Mouse (Mus musculus): ENCODE measurements around the gene A1bg. TPM values are rescaled to one million over a fixed set of nuclear protein-coding genes. Genes with fewer than 3 reads are reported as not detected.

Gene A1bg
- under 1 TPM in 1 of 2 experiments, not detected in 1; 0.43 TPM for total RNA-seq (2021)
- long read RNA-seq, experiment 1, result 0 reads
- long read RNA-seq, experiment 2, result 0 reads

GRCm38 (mm10) chr15:60922912-60923311, at the start of gene A1bg:
Gene A1bg (minus strand): TSS chr15:60923012.
- no peak for DNase-seq (ENCODE audit: low spot score in 2 of 2)

- no peak for DNase-seq (ENCODE audit: low spot score in 2 of 2)
Measured at GRCm38 (mm10) chr15:60968549-60968861, 45.7 kb upstream of the A1bg start.

GRCm38 (mm10) chr15:60967841-60968548, 45.2 kb upstream of the A1bg start:
- no peak for DNase-seq (ENCODE audit: low spot score in 2 of 2)

GRCm38 (mm10) chr15:60925686-60926085, 2.9 kb upstream of the A1bg start:
- DNase-seq (ENCODE audit: low spot score in 2 of 2), result no peak

- DNase-seq (ENCODE audit: low spot score in 2 of 2), result no peak
Measured at GRCm38 (mm10) chr15:60903763-60904697, 18.8 kb downstream of the A1bg start.

- no peak for DNase-seq (ENCODE audit: low spot score in 2 of 2)
Measured at GRCm38 (mm10) chr15:60898187-60898965, 24.4 kb downstream of the A1bg start.

- DNase-seq (ENCODE audit: low spot score in 2 of 2), result no peak
Measured at GRCm38 (mm10) chr15:60896040-60896439, 26.8 kb downstream of the A1bg start.

- DNase-seq (ENCODE audit: low spot score in 2 of 2), result no peak
Measured at GRCm38 (mm10) chr15:60892976-60893463, 29.8 kb downstream of the A1bg start.

GRCm38 (mm10) chr15:60888724-60889123, 34.1 kb downstream of the A1bg start:
- DNase-seq (ENCODE audit: low spot score in 2 of 2), result no peak

- DNase-seq (ENCODE audit: low spot score in 2 of 2), result no peak
Measured at GRCm38 (mm10) chr15:60875721-60876120, 47.1 kb downstream of the A1bg start.

- no peak for DNase-seq (ENCODE audit: low spot score in 2 of 2)
Measured at GRCm38 (mm10) chr15:60862417-60862816, 60.4 kb downstream of the A1bg start.

GRCm38 (mm10) chr15:60855112-60855511, 67.7 kb downstream of the A1bg start:
- no peak for DNase-seq (ENCODE audit: low spot score in 2 of 2)

- no peak for DNase-seq (ENCODE audit: low spot score in 2 of 2)
Measured at GRCm38 (mm10) chr15:60854151-60854550, 68.7 kb downstream of the A1bg start.

GRCm38 (mm10) chr15:60853231-60853999, 69.4 kb downstream of the A1bg start, which contains the start of gene Fam84b:
Gene Fam84b (minus strand): TSS chr15:60853778.
- DNase-seq (ENCODE audit: low spot score in 2 of 2), result peak in 1 of 2 experiments; percentile 28

GRCm38 (mm10) chr15:60848630-60849029, 74.2 kb downstream of the A1bg start:
- no peak for DNase-seq (ENCODE audit: low spot score in 2 of 2)

Other genes with a start within 250 kb of the A1bg start
- 10 to 100 TPM in 1 of 2 experiments, 1 to 10 TPM in 1; 10.0 to 13.8 TPM for gene Fam84b, start 69.2 kb downstream of the A1bg start, total RNA-seq (2021)

Measured in adrenal gland, adult 18-20 months (tissue).